Mouse (Mus musculus): ENCODE results near the gene Tmeff2. TPM values are rescaled to one million over a fixed set of nuclear protein-coding genes. Genes with fewer than 3 reads are reported as not detected.

Tmeff2 gene
- polyA plus RNA-seq, 1 experiment from 2014 or later, result 4.9 TPM

DNA sequence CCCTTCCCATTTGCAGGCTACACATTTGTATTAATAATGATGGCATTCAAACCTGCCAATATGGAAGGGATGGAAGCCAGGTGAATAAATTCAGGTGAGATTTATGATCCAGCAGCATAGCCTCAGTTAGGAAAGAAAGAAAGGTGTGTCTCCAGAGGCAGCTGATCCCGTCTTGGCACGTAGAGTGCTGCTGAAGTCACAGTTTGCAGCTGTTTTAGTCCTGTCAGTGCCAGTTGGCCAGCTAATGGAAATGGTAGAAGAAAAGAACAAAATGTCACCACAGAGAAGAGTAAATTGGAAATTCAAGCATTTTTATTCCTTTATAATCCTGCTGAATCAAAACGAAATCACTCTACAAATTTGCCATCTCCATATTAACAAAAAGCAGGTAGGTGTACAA lies 99.3 kb downstream of the Tmeff2 start:
- WGBS, result 88% methylated on average over 3 of the region's 3 CpGs
- Histone ChIP-seq H3K36me3 (ENCODE audit: control insufficient read depth, insufficient read depth) (no peaks in the 10 kb centered on the region), H3K9me3 (ENCODE audit: control insufficient read depth) (no peaks in the 10 kb centered on the region), H3K27me3 (replicated peaks; ENCODE audit: control insufficient read depth, insufficient read depth, low read length) (no peaks in the 10 kb centered on the region), H3K27ac (ENCODE audit: low read depth, low read length) (no peak overlapping the region), H3K9ac (ENCODE audit: low read depth, low read length) (no peak overlapping the region), H3K4me2 (replicated peaks; ENCODE audit: low read depth) (no peak overlapping the region), H3K4me1 (replicated peaks; ENCODE audit: control insufficient read depth, insufficient read depth, low read length) (no peaks in the 10 kb centered on the region), H3K4me3 (ENCODE audit: low read depth, low read length) (no peak overlapping the region)
- TF ChIP-seq CTCF (IDR thresholded peaks at IDR 0.05; ENCODE audit: low read depth), result no peak
- no peak for ATAC-seq

DNA sequence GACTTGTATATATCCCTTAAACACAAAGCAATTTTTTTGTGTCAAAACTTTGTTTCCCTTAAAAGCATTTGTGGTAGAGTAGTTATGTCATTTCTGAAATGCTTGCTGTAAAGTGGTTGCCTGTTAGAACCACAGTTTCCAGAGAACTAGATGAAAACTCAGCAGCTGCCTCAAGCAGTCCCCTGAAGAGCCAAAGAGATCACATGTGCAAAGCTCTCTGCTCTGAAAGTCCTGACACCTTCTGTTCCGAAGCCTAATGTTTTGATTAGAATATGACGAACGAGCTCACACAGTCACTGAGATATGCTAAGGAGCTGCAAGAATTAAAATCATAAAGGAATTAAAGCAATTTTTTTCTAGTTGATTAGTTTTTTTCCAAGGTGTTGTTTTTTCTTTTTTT lies 107.9 kb downstream of the Tmeff2 start:
- Histone ChIP-seq H3K4me2 (replicated peaks; ENCODE audit: low read depth) (no peak overlapping the region), H3K9ac (ENCODE audit: low read depth, low read length) (no peak overlapping the region), H3K4me3 (ENCODE audit: low read depth, low read length) (no peak overlapping the region), H3K4me1 (replicated peaks; ENCODE audit: control insufficient read depth, insufficient read depth, low read length) (no peaks in the 10 kb centered on the region), H3K36me3 (ENCODE audit: control insufficient read depth, insufficient read depth) (no peaks in the 10 kb centered on the region), H3K27me3 (replicated peaks; ENCODE audit: control insufficient read depth, insufficient read depth, low read length) (no peaks in the 10 kb centered on the region), H3K9me3 (ENCODE audit: control insufficient read depth) (no peaks in the 10 kb centered on the region), H3K27ac (ENCODE audit: low read depth, low read length) (no peak overlapping the region)
- no peak for TF ChIP-seq CTCF (IDR thresholded peaks at IDR 0.05; ENCODE audit: low read depth)
- no peak for ATAC-seq
- WGBS, result 67% methylated on average over 3 of the region's 3 CpGs

DNA sequence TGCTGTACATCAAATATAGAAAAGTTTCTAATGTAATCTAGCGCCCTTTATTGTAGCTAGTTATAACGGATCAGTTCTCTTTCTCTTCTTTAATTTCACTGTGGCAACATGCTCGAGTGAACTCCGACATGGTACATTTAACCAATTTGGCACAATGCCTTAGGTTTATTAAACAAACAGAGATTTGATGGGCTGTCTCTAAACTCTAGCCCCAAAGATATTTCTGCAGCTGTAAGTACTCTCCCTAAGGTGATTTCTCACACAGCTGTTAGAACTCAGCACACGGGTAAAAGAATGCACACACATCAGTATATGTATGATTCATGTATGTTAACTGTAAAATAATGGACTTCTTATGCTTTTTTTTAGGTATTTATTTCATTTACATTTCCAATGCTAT lies 139.8 kb downstream of the Tmeff2 start:
- Histone ChIP-seq H3K27ac (ENCODE audit: low read depth, low read length) (no peak overlapping the region), H3K27me3 (replicated peaks; ENCODE audit: control insufficient read depth, insufficient read depth, low read length) (no peaks in the 10 kb centered on the region), H3K9me3 (ENCODE audit: control insufficient read depth) (no peaks in the 10 kb centered on the region), H3K4me3 (ENCODE audit: low read depth, low read length) (no peak overlapping the region), H3K9ac (ENCODE audit: low read depth, low read length) (no peak overlapping the region), H3K36me3 (ENCODE audit: control insufficient read depth, insufficient read depth) (no peaks in the 10 kb centered on the region), H3K4me2 (replicated peaks; ENCODE audit: low read depth) (no peak overlapping the region), H3K4me1 (replicated peaks; ENCODE audit: control insufficient read depth, insufficient read depth, low read length) (no peaks in the 10 kb centered on the region)
- no peak for ATAC-seq
- WGBS, result 70% methylated on average over 5 of the region's 5 CpGs
- no peak for TF ChIP-seq CTCF (IDR thresholded peaks at IDR 0.05; ENCODE audit: low read depth)

DNA sequence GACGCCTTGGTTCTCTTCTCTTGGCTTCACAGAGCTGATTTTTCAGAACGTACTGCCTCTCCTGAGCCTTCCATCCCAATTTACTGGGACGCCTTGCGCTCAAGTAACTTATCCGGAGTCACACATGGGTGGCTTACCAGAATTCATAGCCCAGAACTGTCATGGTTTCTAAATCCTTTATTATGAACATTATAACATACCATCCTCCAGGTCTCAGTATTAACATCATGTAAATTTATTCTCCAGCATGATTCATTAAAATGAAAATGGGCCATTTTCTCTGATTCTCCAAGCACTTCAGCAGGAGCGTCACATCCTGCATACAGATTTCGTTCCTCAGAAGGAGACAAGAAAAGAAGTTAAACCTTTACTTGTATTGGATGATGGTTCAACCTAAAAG lies 144.4 kb downstream of the Tmeff2 start:
- no peak overlapping the region for H3K4me3 ChIP-seq (ENCODE audit: low read depth, low read length)
- H3K27ac ChIP-seq (ENCODE audit: low read depth, low read length), result no peak overlapping the region
- H3K9ac ChIP-seq (ENCODE audit: low read depth, low read length), result no peak overlapping the region
- WGBS, result 93% methylated on average over 7 of the region's 7 CpGs
- TF ChIP-seq CTCF (IDR thresholded peaks at IDR 0.05; ENCODE audit: low read depth), result no peak
- H3K9me3 ChIP-seq (ENCODE audit: control insufficient read depth), result no peaks in the 10 kb centered on the region
- no peaks in the 10 kb centered on the region for H3K36me3 ChIP-seq (ENCODE audit: control insufficient read depth, insufficient read depth)
- no peak for ATAC-seq
- no peak overlapping the region for H3K4me2 ChIP-seq (replicated peaks; ENCODE audit: low read depth)
- H3K27me3 ChIP-seq (replicated peaks; ENCODE audit: control insufficient read depth, insufficient read depth, low read length), result no peaks in the 10 kb centered on the region
- H3K4me1 ChIP-seq (replicated peaks; ENCODE audit: control insufficient read depth, insufficient read depth, low read length), result no peaks in the 10 kb centered on the region

GRCm38 (mm10) chr1:51064549-51064948 lies 164.1 kb downstream of the Tmeff2 start:
- ATAC-seq, result no peak
- TF ChIP-seq CTCF (IDR thresholded peaks at IDR 0.05; ENCODE audit: low read depth), result no peak

GRCm38 (mm10) chr1:51065652-51066051 lies 165.2 kb downstream of the Tmeff2 start:
- no peak for ATAC-seq
- Histone ChIP-seq H3K27me3 (replicated peaks; ENCODE audit: control insufficient read depth, insufficient read depth, low read length) (no peaks in the 10 kb centered on the region), H3K36me3 (ENCODE audit: control insufficient read depth, insufficient read depth) (no peaks in the 10 kb centered on the region), H3K27ac (ENCODE audit: low read depth, low read length) (no peak overlapping the region), H3K9ac (ENCODE audit: low read depth, low read length) (no peak overlapping the region), H3K4me1 (replicated peaks; ENCODE audit: control insufficient read depth, insufficient read depth, low read length) (no peaks in the 10 kb centered on the region), H3K4me2 (replicated peaks; ENCODE audit: low read depth) (no peak overlapping the region), H3K4me3 (ENCODE audit: low read depth, low read length) (no peak overlapping the region), H3K9me3 (ENCODE audit: control insufficient read depth) (no peaks in the 10 kb centered on the region)
- no peak for TF ChIP-seq CTCF (IDR thresholded peaks at IDR 0.05; ENCODE audit: low read depth)
- 79% methylated on average over 2 of the region's 2 CpGs for WGBS

More at GRCm38 (mm10) chr1:51064549-51064948, 164.1 kb downstream of the Tmeff2 start:
- no peak overlapping the region for H3K4me2 ChIP-seq (replicated peaks; ENCODE audit: low read depth)
- H3K36me3 ChIP-seq (ENCODE audit: control insufficient read depth, insufficient read depth), result no peaks in the 10 kb centered on the region
- H3K4me3 ChIP-seq (ENCODE audit: low read depth, low read length), result no peak overlapping the region
- H3K4me1 ChIP-seq (replicated peaks; ENCODE audit: control insufficient read depth, insufficient read depth, low read length), result no peaks in the 10 kb centered on the region
- H3K27me3 ChIP-seq (replicated peaks; ENCODE audit: control insufficient read depth, insufficient read depth, low read length), result no peaks in the 10 kb centered on the region
- H3K27ac ChIP-seq (ENCODE audit: low read depth, low read length), result no peak overlapping the region
- H3K9ac ChIP-seq (ENCODE audit: low read depth, low read length), result no peak overlapping the region
- no peaks in the 10 kb centered on the region for H3K9me3 ChIP-seq (ENCODE audit: control insufficient read depth)

- no peak overlapping the region for H3K27ac ChIP-seq (ENCODE audit: low read depth, low read length)
- 79% methylated on average over 3 of the region's 3 CpGs for WGBS
- no peak for TF ChIP-seq CTCF (IDR thresholded peaks at IDR 0.05; ENCODE audit: low read depth)
- H3K4me1 ChIP-seq (replicated peaks; ENCODE audit: control insufficient read depth, insufficient read depth, low read length), result no peaks in the 10 kb centered on the region
- ATAC-seq, result no peak
- no peak overlapping the region for H3K9ac ChIP-seq (ENCODE audit: low read depth, low read length)
- H3K27me3 ChIP-seq (replicated peaks; ENCODE audit: control insufficient read depth, insufficient read depth, low read length), result no peaks in the 10 kb centered on the region
- no peak overlapping the region for H3K4me2 ChIP-seq (replicated peaks; ENCODE audit: low read depth)
- H3K4me3 ChIP-seq (ENCODE audit: low read depth, low read length), result no peak overlapping the region
- H3K9me3 ChIP-seq (ENCODE audit: control insufficient read depth), result no peaks in the 10 kb centered on the region
- no peaks in the 10 kb centered on the region for H3K36me3 ChIP-seq (ENCODE audit: control insufficient read depth, insufficient read depth)
Measured at GRCm38 (mm10) chr1:51068814-51069213, 168.4 kb downstream of the Tmeff2 start.

Measured in intestine, postnatal 0 days (tissue).